Mouse (Mus musculus) brain, embryonic 14.5 days (tissue): Measurements from ENCODE around the gene Fam3b.

Source experiments
- CTCF ChIP-seq: fragments of 200-500 bp; IDR thresholded peaks from 2 replicates; pipeline ENCODE4 v1.5.1; 2012; ENCODE audit warnings: inconsistent platforms, mild to moderate bottlenecking, moderate library complexity, borderline replicate concordance; ENCODE audit not compliant: insufficient read depth, insufficient read length; ENCODE audit errors: extremely low read depth
- POLR2A ChIP-seq: fragments of 200-500 bp; IDR thresholded peaks from 2 replicates; pipeline ENCODE4 v1.6.1; 2012; ENCODE audit warnings: mild to moderate bottlenecking, inconsistent platforms, borderline replicate concordance; ENCODE audit not compliant: poor library complexity, insufficient read depth, insufficient read length, severe bottlenecking; ENCODE audit errors: extremely low read depth

- TF ChIP-seq POLR2A (no peak), CTCF (no peak)
Observed at GRCm38 (mm10) chr16:97431328-97431727, 83.3 kb downstream of the Fam3b start.
